Mouse (Mus musculus): ENCODE results near the gene Tcirg1. TPM values are rescaled to one million over a fixed set of nuclear protein-coding genes. Genes with fewer than 3 reads are reported as not detected.
A peak's percentile ranks its signal among the peaks of the same experiment; 100 is the strongest.

Gene Tcirg1
- polyA plus RNA-seq, 1 experiment from 2014 or later, result 28.8 TPM

DNA sequence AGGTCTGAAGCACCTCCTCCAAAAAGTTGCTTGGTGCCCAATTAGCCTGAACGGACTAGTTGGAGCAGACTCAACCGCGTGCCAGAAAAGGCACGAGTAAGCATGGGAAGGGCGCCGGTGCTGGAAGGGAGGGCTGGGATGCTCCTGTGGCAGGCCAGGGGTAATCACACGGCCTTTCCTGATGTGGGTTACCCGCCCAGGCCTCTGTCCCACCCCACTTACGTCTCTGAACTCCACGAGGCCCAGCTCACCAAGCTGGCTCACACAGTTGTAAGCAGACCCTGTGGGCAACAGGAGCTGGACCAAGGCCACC lies 2.6 kb downstream of the Tcirg1 start:
- WGBS, result 65% methylated on average over 10 of the region's 10 CpGs
- Histone ChIP-seq H3K36me3 (replicated peaks) (peaks cover 56% of the 10 kb centered on the region), H3K27me3 (replicated peaks; ENCODE audit: low read depth, poor library complexity, severe bottlenecking) (no peaks in the 10 kb centered on the region), H3K4me1 (peaks cover 56% of the 10 kb centered on the region), H3K27ac (replicated peaks) (no peak overlapping the region; the same call in 1 of the 2 replicates), H3K4me3 (peak overlapping the region; percentile 4; the same call in 1 of the 2 replicates), H3K9me3 (no peaks in the 10 kb centered on the region)
- no peak for DNase-seq (ENCODE audit: low spot score)

DNA sequence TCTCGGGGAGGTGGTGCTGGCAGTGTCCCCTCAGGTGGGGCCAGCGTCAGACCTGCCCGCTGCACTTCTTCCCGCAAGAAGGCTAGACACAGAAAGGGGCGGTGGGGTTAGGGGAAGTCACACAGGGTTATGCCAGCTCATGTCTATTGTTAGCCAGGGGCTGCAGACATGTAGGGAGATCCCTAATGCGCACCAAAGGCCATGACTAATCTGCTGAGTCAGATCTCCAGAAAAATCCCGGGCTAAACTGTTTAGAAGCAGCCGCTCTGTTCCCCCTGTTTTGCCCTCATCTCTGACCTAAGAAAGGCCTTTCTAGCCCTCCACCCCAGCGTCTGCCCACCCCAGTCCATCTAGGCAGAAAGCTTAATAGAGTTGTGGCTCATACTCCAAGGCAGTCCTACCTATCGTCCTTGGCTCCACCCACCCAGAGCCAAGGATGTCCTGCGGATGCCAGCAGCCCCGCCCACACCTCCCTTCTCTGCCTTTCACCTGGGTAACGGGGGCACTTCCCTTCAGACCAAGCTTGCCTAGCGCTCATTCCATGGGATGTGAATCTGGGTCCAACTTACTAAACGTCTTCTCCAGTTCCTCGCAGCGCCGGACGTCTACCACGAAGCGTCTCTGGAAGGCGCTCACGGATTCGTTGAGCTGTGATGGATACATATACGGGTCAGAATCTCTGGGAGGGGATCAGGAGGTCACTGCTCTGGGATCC lies 3.1 kb downstream of the Tcirg1 start:
- Histone ChIP-seq H3K36me3 (replicated peaks) (peaks cover 54% of the 10 kb centered on the region), H3K9me3 (no peaks in the 10 kb centered on the region), H3K27ac (replicated peaks) (peak overlapping the region; percentile 11; the same call in 1 of the 2 replicates), H3K4me1 (peaks cover 56% of the 10 kb centered on the region), H3K27me3 (replicated peaks; ENCODE audit: low read depth, poor library complexity, severe bottlenecking) (no peaks in the 10 kb centered on the region), H3K4me3 (peak overlapping the region; percentile 4; the same call in 1 of the 2 replicates)
- WGBS, result 65% methylated on average over 25 of the region's 25 CpGs
- DNase-seq (ENCODE audit: low spot score), result no peak

DNA sequence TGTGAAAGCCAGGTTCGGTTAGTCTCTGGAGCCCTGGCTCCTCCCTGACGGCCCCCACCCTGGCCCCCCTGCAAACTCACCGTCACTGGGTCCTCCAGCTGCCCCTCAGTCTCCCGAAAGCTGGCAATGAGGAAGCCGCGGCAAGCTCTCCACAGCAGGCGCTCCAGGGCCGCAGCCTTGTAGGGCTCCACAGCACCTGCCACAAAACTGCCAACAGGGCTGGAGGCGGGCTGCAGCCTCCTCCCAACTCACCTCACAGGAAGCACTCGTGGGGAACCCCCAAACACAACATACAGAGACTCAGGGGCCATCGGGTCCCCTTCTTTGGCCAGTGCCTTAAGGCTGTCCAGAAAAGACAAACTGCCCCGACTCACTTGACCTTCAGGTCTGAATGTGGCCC lies 4.0 kb downstream of the Tcirg1 start:
- Histone ChIP-seq H3K9me3 (no peaks in the 10 kb centered on the region), H3K4me3 (no peak overlapping the region), H3K4me1 (peaks cover 56% of the 10 kb centered on the region), H3K27me3 (replicated peaks; ENCODE audit: low read depth, poor library complexity, severe bottlenecking) (no peaks in the 10 kb centered on the region), H3K36me3 (replicated peaks) (peaks cover 53% of the 10 kb centered on the region), H3K27ac (replicated peaks) (0 out of 2 replicates have a peak overlapping the region, but pooled peaks have one; percentile 11)
- WGBS, result 86% methylated on average over 12 of the region's 12 CpGs
- DNase-seq (ENCODE audit: low spot score), result no peak

DNA sequence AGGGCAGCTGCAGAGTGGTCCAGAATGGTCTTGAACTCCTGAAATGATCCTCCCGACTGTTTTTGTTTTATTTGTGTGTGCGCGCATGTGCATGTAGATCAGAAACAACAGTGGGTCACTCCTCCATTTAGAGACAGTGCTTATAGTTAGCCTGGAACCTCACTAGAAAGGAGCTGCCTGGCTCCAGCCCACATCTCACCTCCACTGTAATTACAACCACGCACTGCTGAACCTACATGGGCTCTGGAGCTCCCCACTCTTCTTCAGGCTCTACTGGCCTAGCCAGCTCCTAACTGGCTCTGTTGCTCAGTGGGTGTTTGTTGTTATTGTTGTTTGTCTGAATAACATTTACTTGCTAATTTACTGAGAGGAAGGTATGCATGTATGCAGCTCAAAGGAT lies 7.3 kb downstream of the Tcirg1 start:
- peaks cover 82% of the 10 kb centered on the region for H3K36me3 ChIP-seq (replicated peaks)
- H3K4me3 ChIP-seq, result no peak overlapping the region
- no peak for DNase-seq (ENCODE audit: low spot score)
- H3K9me3 ChIP-seq, result no peaks in the 10 kb centered on the region
- peaks cover 35% of the 10 kb centered on the region for H3K4me1 ChIP-seq
- no peaks in the 10 kb centered on the region for H3K27me3 ChIP-seq (replicated peaks; ENCODE audit: low read depth, poor library complexity, severe bottlenecking)
- 95% methylated on average over 4 of the region's 4 CpGs for WGBS
- H3K27ac ChIP-seq (replicated peaks), result no peak overlapping the region

DNA sequence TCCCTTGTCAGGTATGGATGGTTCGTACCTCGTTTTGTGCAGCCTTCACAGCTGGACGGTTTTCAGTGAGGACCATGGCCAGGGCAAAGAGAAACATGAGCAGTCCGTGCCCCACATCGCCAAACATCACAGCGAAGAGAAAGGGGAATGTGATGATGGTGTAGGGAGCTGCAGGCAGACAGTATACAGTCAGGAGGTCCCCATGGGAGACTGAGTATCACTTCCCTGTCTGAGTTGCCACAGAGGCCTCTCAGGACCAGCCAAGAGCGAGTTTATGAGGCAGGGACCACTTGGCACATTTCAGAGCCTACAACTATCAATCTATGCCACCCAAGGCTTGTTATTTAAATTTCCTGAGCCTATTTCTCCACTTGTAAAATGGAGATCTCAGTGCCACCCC lies 8.0 kb downstream of the Tcirg1 start:
- Histone ChIP-seq H3K36me3 (replicated peaks) (peaks cover 89% of the 10 kb centered on the region), H3K27ac (replicated peaks) (no peak overlapping the region), H3K27me3 (replicated peaks; ENCODE audit: low read depth, poor library complexity, severe bottlenecking) (no peaks in the 10 kb centered on the region), H3K4me3 (no peak overlapping the region), H3K9me3 (no peaks in the 10 kb centered on the region), H3K4me1 (peaks cover 28% of the 10 kb centered on the region)
- 86% methylated on average over 7 of the region's 7 CpGs for WGBS
- DNase-seq (ENCODE audit: low spot score), result no peak

DNA sequence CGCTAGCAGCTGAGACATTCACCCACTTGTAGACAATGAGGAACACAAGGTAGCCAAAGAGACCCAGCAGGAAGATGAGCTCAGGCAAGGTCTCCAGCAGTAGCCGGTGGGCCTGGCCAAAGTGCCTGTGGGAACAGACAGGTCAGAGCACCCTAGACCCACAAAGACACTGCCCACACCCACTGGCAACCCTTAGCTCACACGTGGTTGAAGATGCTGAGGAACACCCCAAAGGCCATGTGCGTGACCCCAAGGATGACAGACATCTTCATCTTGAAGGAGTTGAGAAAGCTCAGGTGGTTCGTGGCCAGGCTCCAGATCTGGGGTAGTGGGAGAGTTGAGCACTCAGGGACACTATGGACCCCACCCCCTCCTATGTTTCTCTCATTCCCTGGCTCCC lies 9.4 kb downstream of the Tcirg1 start:
- Histone ChIP-seq H3K36me3 (replicated peaks) (peaks cover 89% of the 10 kb centered on the region), H3K27ac (replicated peaks) (no peak overlapping the region), H3K4me3 (no peak overlapping the region), H3K9me3 (no peaks in the 10 kb centered on the region), H3K4me1 (peaks cover 14% of the 10 kb centered on the region), H3K27me3 (replicated peaks; ENCODE audit: low read depth, poor library complexity, severe bottlenecking) (no peaks in the 10 kb centered on the region)
- no peak for DNase-seq (ENCODE audit: low spot score)
- WGBS, result 94% methylated on average over 5 of the region's 5 CpGs

DNA sequence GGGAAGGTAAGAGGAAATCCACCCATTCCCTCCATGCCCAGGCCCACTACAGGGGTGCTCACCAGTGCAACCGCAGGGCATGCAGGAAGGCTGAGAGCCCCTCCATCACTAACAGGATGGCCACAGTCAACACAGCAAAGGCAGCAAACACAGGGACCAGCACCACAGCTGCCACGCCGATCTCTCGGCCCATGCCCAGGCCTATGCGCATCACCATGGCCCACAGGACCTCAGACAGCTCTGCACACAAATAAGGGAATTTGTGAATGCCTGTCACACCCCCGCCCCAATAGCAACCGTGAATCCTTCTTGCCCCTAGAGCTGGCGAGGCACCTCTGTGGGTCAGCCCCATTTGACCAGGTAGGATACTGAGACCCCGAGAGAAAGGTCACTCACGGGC lies 10.7 kb downstream of the Tcirg1 start:
- no peaks in the 10 kb centered on the region for H3K27me3 ChIP-seq (replicated peaks; ENCODE audit: low read depth, poor library complexity, severe bottlenecking)

DNA sequence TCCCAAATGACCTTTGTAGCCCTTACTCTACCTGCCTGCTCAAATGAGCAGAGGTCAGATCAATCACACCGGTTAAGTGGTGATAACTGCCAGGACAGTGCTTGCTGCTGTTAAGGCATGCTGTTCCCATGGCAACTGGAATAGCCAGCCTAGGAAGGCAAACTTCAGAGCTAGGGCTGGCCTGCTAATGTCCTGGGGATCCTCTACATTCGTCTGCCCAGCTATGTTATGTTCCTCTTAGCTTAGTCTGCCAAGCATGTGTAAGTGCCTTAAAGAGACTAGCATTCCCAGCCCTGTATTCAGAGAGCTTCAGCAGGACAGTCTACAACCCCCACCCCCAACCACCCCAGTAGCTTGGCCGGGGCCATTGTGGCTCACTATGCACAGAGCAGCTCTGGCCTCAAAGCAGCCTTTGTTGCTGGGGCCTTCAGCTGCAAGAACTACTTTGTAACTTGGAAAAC lies 11.7 kb downstream of the Tcirg1 start:
- H3K27me3 ChIP-seq (replicated peaks; ENCODE audit: low read depth, poor library complexity, severe bottlenecking), result no peaks in the 10 kb centered on the region
- peaks cover 10% of the 10 kb centered on the region for H3K4me1 ChIP-seq
- peaks cover 95% of the 10 kb centered on the region for H3K36me3 ChIP-seq (replicated peaks)
- H3K9me3 ChIP-seq, result no peaks in the 10 kb centered on the region
- DNase-seq (ENCODE audit: low spot score), result no peak
- H3K4me3 ChIP-seq, result no peak overlapping the region
- H3K27ac ChIP-seq (replicated peaks), result peak overlapping the region; percentile 1; the same call in 1 of the 2 replicates
- 31% methylated on average over 3 of the region's 3 CpGs for WGBS

More for the DNA sequence above, 10.7 kb downstream of the Tcirg1 start:
- H3K4me3 ChIP-seq, result no peak overlapping the region; the same call in 1 of the 2 replicates
- WGBS, result 93% methylated on average over 10 of the region's 10 CpGs
- 0 out of 2 replicates have a peak overlapping the region, but pooled peaks have one; percentile 7 for H3K27ac ChIP-seq (replicated peaks)
- H3K9me3 ChIP-seq, result no peaks in the 10 kb centered on the region
- DNase-seq (ENCODE audit: low spot score), result no peak
- peaks cover 10% of the 10 kb centered on the region for H3K4me1 ChIP-seq
- peaks cover 89% of the 10 kb centered on the region for H3K36me3 ChIP-seq (replicated peaks)

DNA sequence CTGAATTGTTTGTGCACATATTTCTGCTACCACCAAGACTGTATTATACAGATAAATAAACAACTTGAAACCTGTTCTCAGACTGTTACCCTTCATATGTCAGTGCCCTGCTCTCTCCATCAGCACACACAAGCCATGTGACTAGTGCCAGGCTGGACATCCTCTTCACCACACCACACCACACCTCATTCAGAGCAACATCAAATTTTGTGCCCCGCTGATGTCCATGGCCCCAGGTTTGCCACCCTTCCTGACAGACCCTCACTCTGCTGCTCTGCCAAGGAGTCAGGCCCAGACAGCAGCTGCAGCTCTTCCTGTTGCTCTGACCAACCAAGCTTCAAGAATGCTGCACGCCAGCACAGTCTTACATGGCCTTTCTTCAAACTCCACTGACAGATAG lies 12.6 kb downstream of the Tcirg1 start:
- Histone ChIP-seq H3K4me1 (peaks cover 10% of the 10 kb centered on the region), H3K9me3 (no peaks in the 10 kb centered on the region), H3K27ac (replicated peaks) (no peak overlapping the region), H3K36me3 (replicated peaks) (peaks cover 97% of the 10 kb centered on the region), H3K27me3 (replicated peaks; ENCODE audit: low read depth, poor library complexity, severe bottlenecking) (no peaks in the 10 kb centered on the region), H3K4me3 (no peak overlapping the region)
- WGBS, result 88% methylated on average over 2 of the region's 2 CpGs
- no peak for DNase-seq (ENCODE audit: low spot score)

DNA sequence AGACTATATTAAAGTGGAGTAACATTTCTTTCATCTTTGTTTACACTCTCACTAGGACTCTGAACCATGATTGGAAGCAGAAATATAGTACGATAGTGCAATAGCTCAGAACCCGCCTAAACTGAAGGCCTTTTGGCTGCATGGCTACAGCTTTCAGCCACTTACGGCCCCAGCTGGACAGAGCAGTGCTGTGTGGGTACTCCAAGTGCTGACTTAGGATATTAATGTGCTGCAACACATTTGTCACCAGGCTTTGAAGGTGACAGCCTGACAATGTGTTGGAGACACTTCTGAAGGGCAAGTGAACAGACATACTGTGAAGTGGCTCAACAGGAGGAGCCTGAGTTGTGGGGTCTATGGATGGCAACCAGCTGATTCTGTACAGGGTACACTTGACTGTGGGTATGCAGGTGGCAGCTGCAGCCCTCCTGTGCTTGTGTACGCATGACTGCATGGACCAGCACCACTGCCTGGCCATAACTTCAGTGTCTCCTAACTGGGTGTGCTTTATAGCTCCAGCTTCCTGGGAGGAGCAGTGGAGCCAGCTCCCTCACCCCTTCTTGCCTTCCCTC lies 13.3 kb downstream of the Tcirg1 start:
- Histone ChIP-seq H3K4me1 (peaks cover 10% of the 10 kb centered on the region), H3K4me3 (no peak overlapping the region), H3K27ac (replicated peaks) (no peak overlapping the region), H3K36me3 (replicated peaks) (peaks cover 98% of the 10 kb centered on the region), H3K27me3 (replicated peaks; ENCODE audit: low read depth, poor library complexity, severe bottlenecking) (no peaks in the 10 kb centered on the region), H3K9me3 (no peaks in the 10 kb centered on the region)
- DNase-seq (ENCODE audit: low spot score), result no peak
- WGBS, result 96% methylated on average over 4 of the region's 4 CpGs

DNA sequence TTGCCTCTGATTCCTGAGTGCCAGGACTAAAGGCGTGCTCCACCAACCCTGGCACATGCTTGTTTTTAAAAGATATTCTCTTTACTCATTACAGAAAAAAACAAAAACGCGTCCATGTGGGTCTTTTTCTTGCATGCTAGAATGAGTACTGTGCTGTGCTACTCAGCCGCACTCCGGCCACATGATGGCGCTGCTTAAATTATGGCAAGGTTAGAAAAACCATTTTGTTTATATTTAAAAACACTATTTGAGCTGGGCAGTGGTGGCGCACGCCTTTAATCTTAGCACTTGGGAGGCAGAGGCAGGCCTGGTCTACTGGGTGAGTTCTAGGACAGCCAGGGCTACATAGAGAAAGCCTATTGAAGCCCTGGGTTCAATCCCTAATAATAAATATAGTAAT lies 16.8 kb downstream of the Tcirg1 start:
- Histone ChIP-seq H3K27ac (replicated peaks) (no peak overlapping the region), H3K4me3 (no peak overlapping the region), H3K36me3 (replicated peaks) (peaks cover 96% of the 10 kb centered on the region), H3K4me1 (peaks cover 5% of the 10 kb centered on the region), H3K27me3 (replicated peaks; ENCODE audit: low read depth, poor library complexity, severe bottlenecking) (no peaks in the 10 kb centered on the region), H3K9me3 (no peaks in the 10 kb centered on the region)
- DNase-seq (ENCODE audit: low spot score), result no peak
- 86% methylated on average over 8 of the region's 8 CpGs for WGBS

DNA sequence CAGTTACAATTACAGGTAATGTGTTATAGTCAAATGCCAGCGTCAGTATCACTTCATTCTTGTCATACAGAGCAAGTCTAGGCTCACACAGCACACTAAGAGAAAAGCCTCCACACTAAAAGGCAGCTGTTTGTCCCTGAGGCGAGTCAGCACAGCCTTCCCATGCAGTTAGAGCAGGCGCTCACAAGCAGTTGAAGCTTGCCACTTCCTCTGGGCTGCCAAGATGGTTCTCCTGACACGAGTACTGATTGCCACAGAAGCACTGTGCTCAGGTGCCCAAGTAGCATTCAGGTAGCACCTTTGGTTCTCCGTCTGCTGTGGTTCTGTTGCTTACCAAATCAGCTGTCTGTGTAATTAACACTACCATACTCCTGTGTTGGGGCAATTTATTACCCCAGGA lies 17.8 kb downstream of the Tcirg1 start:
- Histone ChIP-seq H3K27ac (replicated peaks) (no peak overlapping the region), H3K36me3 (replicated peaks) (peaks cover 96% of the 10 kb centered on the region), H3K4me1 (no peaks in the 10 kb centered on the region), H3K4me3 (no peak overlapping the region), H3K9me3 (no peaks in the 10 kb centered on the region), H3K27me3 (replicated peaks; ENCODE audit: low read depth, poor library complexity, severe bottlenecking) (no peaks in the 10 kb centered on the region)
- no peak for DNase-seq (ENCODE audit: low spot score)
- WGBS, result 92% methylated on average over 5 of the region's 5 CpGs

DNA sequence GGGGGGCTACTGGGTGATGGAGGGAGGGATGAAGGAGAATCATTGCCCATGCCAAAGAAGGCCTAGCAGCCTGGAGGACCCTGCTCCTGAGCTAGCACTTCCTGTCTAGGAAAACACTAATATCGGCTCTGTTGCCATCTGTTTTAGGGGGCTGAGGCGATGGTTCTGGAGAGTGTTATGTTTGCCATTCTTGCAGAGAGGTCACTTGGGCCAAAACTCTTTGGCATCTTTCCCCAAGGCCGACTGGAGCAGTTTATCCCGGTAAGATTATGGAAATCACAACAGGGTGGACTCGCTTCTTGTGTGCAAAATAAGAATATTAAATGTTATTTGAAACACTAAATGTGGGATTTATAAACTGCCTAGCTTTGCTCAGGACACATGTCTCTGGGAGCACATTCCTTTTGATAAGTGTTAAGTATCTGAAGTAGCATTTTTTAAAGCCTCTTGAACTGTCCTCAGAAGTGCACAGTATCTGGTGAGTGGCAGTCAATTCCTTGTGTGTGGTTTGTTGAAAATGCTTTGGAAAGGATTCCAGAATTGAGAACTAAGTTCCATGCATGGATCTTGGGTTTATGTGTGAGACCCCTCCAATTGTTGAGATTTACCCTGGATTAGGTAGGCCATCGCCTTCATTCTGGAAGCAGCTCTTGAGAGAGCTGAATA lies 22.5 kb downstream of the Tcirg1 start:
- Histone ChIP-seq H3K27ac (replicated peaks) (no peak overlapping the region), H3K36me3 (replicated peaks) (peaks cover 61% of the 10 kb centered on the region)
- 83% methylated on average over 6 of the region's 6 CpGs for WGBS

More for the DNA sequence above, 22.5 kb downstream of the Tcirg1 start:
- Histone ChIP-seq H3K4me1 (no peaks in the 10 kb centered on the region), H3K4me3 (no peak overlapping the region), H3K9me3 (no peaks in the 10 kb centered on the region), H3K27me3 (replicated peaks; ENCODE audit: low read depth, poor library complexity, severe bottlenecking) (no peaks in the 10 kb centered on the region)
- no peak for DNase-seq (ENCODE audit: low spot score)

All from embryonic facial prominence, embryonic 10.5 days (tissue).